Mouse (Mus musculus) heart, embryonic 11.5 days (tissue): ENCODE measurements around the gene Atf6. TPM values are rescaled to one million over a fixed set of nuclear protein-coding genes. Genes with fewer than 3 reads are reported as not detected.

ENCODE experiments used
- ATAC-seq: fragments of 200-750 bp; cut with Nextera tagmentation; replicated peaks from 2 replicates; pipeline ENCODE4 v1.8.0; 2017; ENCODE audit warnings: moderate library complexity; ENCODE audit not compliant: insufficient number of reproducible peaks, low FRiP score, low TSS enrichment
- H3K27ac ChIP-seq: fragments of 300-500 bp; sonication (generic); 2 replicates; pipeline ENCODE4 v1.5.1; 2014; ENCODE audit warnings: mild to moderate bottlenecking, low read depth, low read length
- H3K27me3 ChIP-seq: fragments of 300-500 bp; sonication (generic); 2 replicates; pipeline ENCODE4 v1.6.1; 2014; ENCODE audit warnings: mild to moderate bottlenecking, low read length, mixed read lengths; ENCODE audit not compliant: control insufficient read depth, insufficient read depth
- H3K36me3 ChIP-seq: fragments of 300-500 bp; sonication (generic); 2 replicates; pipeline ENCODE4 v1.6.1; 2014; ENCODE audit warnings: mild to moderate bottlenecking, low read length, moderate library complexity, mixed read lengths; ENCODE audit not compliant: control insufficient read depth, insufficient read depth
- H3K4me1 ChIP-seq: fragments of 300-500 bp; sonication (generic); 2 replicates; pipeline ENCODE4 v1.6.1; 2014; ENCODE audit warnings: low read length; ENCODE audit not compliant: control insufficient read depth, insufficient read depth
- H3K4me2 ChIP-seq: fragments of 300-500 bp; sonication (generic); 2 replicates; pipeline ENCODE4 v1.6.1; 2014; ENCODE audit warnings: mild to moderate bottlenecking, moderate library complexity
- H3K4me3 ChIP-seq: fragments of 300-500 bp; sonication (generic); 2 replicates; pipeline ENCODE4 v1.5.1; 2014; ENCODE audit warnings: low read depth, low read length
- H3K9ac ChIP-seq: fragments of 300-500 bp; sonication (generic); 2 replicates; pipeline ENCODE4 v1.6.1; 2014; ENCODE audit warnings: mild to moderate bottlenecking, low read depth, low read length, moderate library complexity
- H3K9me3 ChIP-seq: fragments of 300-500 bp; sonication (generic); replicated peaks from 2 replicates; pipeline ENCODE4 v1.6.1; 2016; ENCODE audit warnings: low read length; ENCODE audit not compliant: control insufficient read depth
- WGBS: fragments of 180-500 bp; shearing (Covaris S2); extraction: QIAGEN DNeasy Blood & Tissue Kit; methylation state at CpG from one replicate; pipeline ENCODE4 v1.1.7; 2014; ENCODE audit not compliant: insufficient replicate concordance; 5-methylcytosine and 5-hydroxymethylcytosine counted together
- polyA plus RNA-seq: library from polyadenylated mRNA; unstranded; fragments of >200 nt; fragmentation: Nextera tagmentation; extraction: Ambion mirVana; gene quantifications from 2 replicates; pipeline ENCODE4 v1.2.1, GENCODE M21; 2014

Gene Atf6
- polyA plus RNA-seq, result 13.7 and 17.0 TPM in 2 replicates

GRCm38 (mm10) chr1:170867691-170868105 lies at the start of gene Atf6:
Atf6 (minus strand) TSS chr1:170867771.
- Histone ChIP-seq H3K4me3 (peak within 1 kb of the TSS; percentile 93), H3K9ac (peak within 1 kb of the TSS; percentile 89), H3K4me2 (peak within 1 kb of the TSS; percentile 80), H3K4me1 (0 out of 2 replicates have a peak, but pooled peaks cover 2% of the 10 kb centered on the region), H3K27ac (peak within 1 kb of the TSS; percentile 80), H3K27me3 (no peaks in the 10 kb centered on the region), H3K36me3 (no peaks in the 10 kb centered on the region), H3K9me3 (no peaks in the 10 kb centered on the region)
- 0% methylated on average over 25 of the region's 25 CpGs for WGBS
- ATAC-seq, result peak; percentile 75

GRCm38 (mm10) chr1:170915657-170916056 lies 48.1 kb upstream of the Atf6 start:
- Histone ChIP-seq H3K27me3 (peaks cover 12% of the 10 kb centered on the region), H3K27ac (0 out of 2 replicates have a peak overlapping the region, but pooled peaks have one; percentile 35), H3K4me3 (no peak overlapping the region), H3K4me1 (no peaks in the 10 kb centered on the region), H3K4me2 (no peak overlapping the region), H3K36me3 (no peaks in the 10 kb centered on the region), H3K9ac (no peak overlapping the region), H3K9me3 (no peaks in the 10 kb centered on the region)
- peak; percentile 75; the same call in 1 of the 2 replicates for ATAC-seq
- 23% methylated on average over 5 of the region's 5 CpGs for WGBS

- H3K4me1 ChIP-seq, result peaks cover 2% of the 10 kb centered on the region
- ATAC-seq, result no peak
- WGBS, result 62% methylated on average over 5 of the region's 5 CpGs
- H3K9me3 ChIP-seq, result no peaks in the 10 kb centered on the region
- no peaks in the 10 kb centered on the region for H3K36me3 ChIP-seq
- H3K27me3 ChIP-seq, result peaks cover 32% of the 10 kb centered on the region
- no peak within 1 kb of the TSS for H3K27ac ChIP-seq
- no peak within 1 kb of the TSS for H3K4me3 ChIP-seq
- no peak within 1 kb of the TSS for H3K4me2 ChIP-seq
- no peak within 1 kb of the TSS for H3K9ac ChIP-seq
Measured at GRCm38 (mm10) chr1:170912891-170913615, 45.5 kb upstream of the Atf6 start, which contains the start of gene Fcrlb. Fcrlb (minus strand) TSS chr1:170912941.

- Histone ChIP-seq H3K27ac (no peak overlapping the region), H3K36me3 (no peaks in the 10 kb centered on the region), H3K9ac (no peak overlapping the region), H3K9me3 (no peaks in the 10 kb centered on the region), H3K4me1 (peaks cover 5% of the 10 kb centered on the region), H3K4me2 (no peak overlapping the region), H3K27me3 (peaks cover 42% of the 10 kb centered on the region), H3K4me3 (no peak overlapping the region)
- 73% methylated on average over 11 of the region's 11 CpGs for WGBS
- no peak for ATAC-seq
Measured at GRCm38 (mm10) chr1:170911907-170912660, 44.5 kb upstream of the Atf6 start.

GRCm38 (mm10) chr1:170908341-170908740 lies 40.8 kb upstream of the Atf6 start:
- H3K4me2 ChIP-seq, result peak overlapping the region; percentile 91
- ATAC-seq, result no peak
- no peak overlapping the region for H3K9ac ChIP-seq
- H3K4me3 ChIP-seq, result peak overlapping the region; percentile 47
- no peaks in the 10 kb centered on the region for H3K36me3 ChIP-seq
- WGBS, result 4% methylated on average over 21 of the region's 21 CpGs
- peaks cover 5% of the 10 kb centered on the region for H3K4me1 ChIP-seq
- no peaks in the 10 kb centered on the region for H3K9me3 ChIP-seq
- peaks cover 62% of the 10 kb centered on the region for H3K27me3 ChIP-seq
- no peak overlapping the region for H3K27ac ChIP-seq

DNA sequence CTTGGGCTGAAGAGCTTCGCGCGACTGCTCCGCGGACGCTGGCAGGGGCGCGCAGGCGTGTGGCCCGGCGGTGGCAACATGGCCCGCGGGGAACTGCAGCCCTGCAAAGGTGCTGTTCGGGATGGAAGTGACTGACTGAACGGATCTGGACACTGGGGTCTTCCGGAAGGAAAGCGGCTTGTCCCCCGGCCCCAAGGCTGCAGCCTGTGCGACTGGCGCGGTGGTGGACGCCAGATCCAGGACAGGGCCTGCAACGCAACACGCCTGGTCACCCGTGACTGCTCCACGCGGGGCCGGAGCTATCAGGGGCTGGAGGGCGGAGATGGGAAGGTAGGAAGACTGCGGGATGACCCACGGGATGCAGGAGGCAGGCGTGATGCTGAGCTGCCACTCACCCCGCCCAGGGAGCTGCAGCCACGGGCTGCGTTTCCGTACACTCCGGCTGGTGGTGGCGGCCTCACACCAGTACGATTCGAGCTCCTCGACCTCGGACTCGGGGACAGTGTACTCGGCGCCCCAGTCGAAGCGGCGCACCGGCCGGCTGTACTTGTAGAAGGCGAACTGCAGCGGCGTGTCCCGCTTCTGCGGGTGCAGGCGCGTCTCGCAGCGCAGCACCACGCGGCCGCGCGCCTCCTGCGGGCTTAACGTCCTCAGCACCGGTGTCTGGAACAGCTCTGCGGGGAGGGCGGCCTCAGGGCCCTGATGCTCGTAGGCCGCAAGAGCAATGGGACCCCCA lies 40.1 kb upstream of the Atf6 start:
- ATAC-seq, result peak; percentile 59; the same call in 1 of the 2 replicates

GRCm38 (mm10) chr1:170907111-170907455 lies 39.5 kb upstream of the Atf6 start:
- Histone ChIP-seq H3K27ac (no peak overlapping the region), H3K4me1 (peaks cover 5% of the 10 kb centered on the region), H3K9ac (no peak overlapping the region), H3K27me3 (peaks cover 57% of the 10 kb centered on the region), H3K36me3 (no peaks in the 10 kb centered on the region), H3K4me3 (peak overlapping the region; percentile 47), H3K4me2 (peak overlapping the region; percentile 91), H3K9me3 (no peaks in the 10 kb centered on the region)
- 24% methylated on average over 11 of the region's 11 CpGs for WGBS
- no peak for ATAC-seq

More for the DNA sequence above, 40.1 kb upstream of the Atf6 start:
- Histone ChIP-seq H3K9me3 (no peaks in the 10 kb centered on the region), H3K4me2 (peak overlapping the region; percentile 91), H3K27ac (no peak overlapping the region), H3K4me1 (peaks cover 5% of the 10 kb centered on the region), H3K9ac (peak overlapping the region; percentile 50; the same call in 1 of the 2 replicates), H3K36me3 (no peaks in the 10 kb centered on the region), H3K4me3 (peak overlapping the region; percentile 47), H3K27me3 (peaks cover 58% of the 10 kb centered on the region)
- 1% methylated on average over 68 of the region's 71 CpGs for WGBS

DNA sequence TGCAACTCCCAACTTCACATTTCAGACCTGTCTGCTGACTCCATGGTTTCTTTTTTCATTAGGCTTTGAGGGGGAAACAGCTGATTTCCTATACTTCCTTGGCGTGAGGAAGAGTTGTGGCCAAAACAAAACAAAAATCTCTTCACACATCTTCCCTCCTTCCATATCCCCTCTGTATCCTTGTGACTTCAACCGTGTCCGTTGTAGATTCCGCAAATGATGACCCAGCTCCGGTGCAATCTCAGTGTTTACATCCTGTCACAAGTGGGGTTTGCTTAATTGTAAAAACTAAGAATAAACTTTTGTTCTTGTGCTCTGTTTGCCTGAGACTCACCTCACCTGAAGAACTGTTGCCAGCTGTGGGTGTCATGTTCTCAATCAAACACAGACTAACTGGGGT lies 35.9 kb upstream of the Atf6 start:
- no peak for ATAC-seq
- Histone ChIP-seq H3K27me3 (peaks cover 39% of the 10 kb centered on the region), H3K4me1 (peaks cover 5% of the 10 kb centered on the region), H3K9me3 (no peaks in the 10 kb centered on the region), H3K36me3 (no peaks in the 10 kb centered on the region), H3K9ac (no peak overlapping the region), H3K4me3 (no peak overlapping the region), H3K4me2 (no peak overlapping the region), H3K27ac (no peak overlapping the region)
- WGBS, result 67% methylated on average over 5 of the region's 5 CpGs
